Comparison of ENCODE assay signal across 13 mouse cellular contexts in genomic region chr9:57601353-57601706, GRCm38 (mm10). TPM values are rescaled to one million over a fixed set of nuclear protein-coding genes. Genes with fewer than 3 reads are reported as not detected.
DNase-seq lines count a peak whose midpoint lies in the region; ATAC-seq and TF ChIP-seq lines count a peak whose summit lies in the region.
"Had no signal": no experiment of that assay in that cellular context is flagged by ENCODE, and none has a peak within 500 bp of the region (broad histone marks: within the 10 kb centered on the region; RNA-seq: fewer than 3 reads in every experiment).

No protein-coding gene starts in this region.

- 21% methylated on average over 2 of the region's 2 CpGs for WGBS in heart, embryonic 11.5 days (ENCODE audit: insufficient replicate concordance)

- H3K27ac ChIP-seq in heart, embryonic 11.5 days (ENCODE audit: low read depth, low read length), result no peak overlapping the region

- H3K27me3 ChIP-seq in heart, embryonic 11.5 days (ENCODE audit: control insufficient read depth, insufficient read depth, low read length), result peaks cover 21% of the 10 kb centered on the region
- H3K27me3 ChIP-seq: Patski had no signal

- H3K4me2 ChIP-seq in heart, embryonic 11.5 days, result no peak overlapping the region

- no peak for TF ChIP-seq POLR2A in brain, embryonic 14.5 days (IDR thresholded peaks at IDR 0.05; ENCODE audit: borderline replicate concordance, extremely low read depth, insufficient read depth, insufficient read length, poor library complexity, severe bottlenecking)

- H3K4me3 ChIP-seq in heart, embryonic 11.5 days (ENCODE audit: low read depth, low read length), result no peak overlapping the region

- DNase-seq in heart, postnatal 25 days (ENCODE audit: low spot score), result no peak
- DNase-seq in 3T3-L1 (ENCODE audit: low read depth, low spot score), result peak; percentile 86
- peak; percentile 74 for DNase-seq in brain, embryonic 14.5 days (ENCODE audit: low read depth)
- peak; percentile 58 for DNase-seq in left cerebral cortex, adult 11 months (ENCODE audit: low spot score)
- DNase-seq in thymus, postnatal 25 days, result no peak
- DNase-seq: cerebellum, adult 9-10 months had no signal

- H3K9me3 ChIP-seq in heart, embryonic 11.5 days (replicated peaks; ENCODE audit: control insufficient read depth, low read length), result no peaks in the 10 kb centered on the region

- intact Hi-C loops in heart, postnatal 25 days (cut with DNase I), result no loop called here

- TF ChIP-seq CTCF in brain, embryonic 14.5 days (IDR thresholded peaks at IDR 0.05; ENCODE audit: borderline replicate concordance, extremely low read depth, insufficient read depth, insufficient read length), result no peak

- ATAC-seq in heart, embryonic 11.5 days (replicated peaks; ENCODE audit: insufficient number of reproducible peaks, low FRiP score, low TSS enrichment), result no peak
- no peak for ATAC-seq in CD4-positive, CD25-positive, alpha-beta regulatory T cell, adult 4 months
- no peak for ATAC-seq in erythroid progenitor cell, adult 5-6 weeks (replicated peaks; ENCODE audit: low FRiP score, poor library complexity, severe bottlenecking)
- ATAC-seq: Patski had no signal

- 0 out of 2 replicates have a peak overlapping the region, but pooled peaks have one; percentile 1 for H3K9ac ChIP-seq in heart, embryonic 11.5 days (ENCODE audit: low read depth, low read length)

- peaks cover 44% of the 10 kb centered on the region for H3K4me1 ChIP-seq in heart, embryonic 11.5 days (ENCODE audit: control insufficient read depth, insufficient read depth, low read length)

- H3K36me3 ChIP-seq in heart, embryonic 11.5 days (ENCODE audit: control insufficient read depth, insufficient read depth, low read length), result no peaks in the 10 kb centered on the region

RNA-seq across cellular contexts. Expression of gene Cplx3, which starts 4.8 kb away (rescaled TPM):
- not detected in 2 replicates for polyA plus RNA-seq in heart, embryonic 11.5 days (2014; fragmentation: Nextera tagmentation; extraction: Ambion mirVana)
- not detected for total RNA-seq in heart, postnatal 25 days (2021)
- polyA plus RNA-seq in brain, embryonic 14.5 days (2012; rRNA removed), result 0.29 and 0.49 TPM in 2 replicates
- polyA plus RNA-seq in CD4-positive, CD25-positive, alpha-beta regulatory T cell, adult 4 months (2017; shearing (Covaris generic)), result not detected
- total RNA-seq in erythroid progenitor cell, adult 5-6 weeks (2015; ENCODE audit: low replicate concordance), result not detected in 2 replicates
- total RNA-seq in erythroid progenitor cell, adult 5-6 weeks (2017; ENCODE audit: low replicate concordance), result not detected in 2 replicates
- total RNA-seq: heart, adult 8-10 months; megakaryocyte, adult 5-6 weeks had no signal
- polyA plus RNA-seq: limb, embryonic 11.5 days had no signal

RNA-seq across cellular contexts. Expression of gene Ulk3, which starts 12.1 kb away (rescaled TPM):
- polyA plus RNA-seq in heart, embryonic 11.5 days (2014; fragmentation: Nextera tagmentation; extraction: Ambion mirVana), result 10.0 and 12.4 TPM in 2 replicates
- 1 to 10 TPM; 6.8 to 8.9 TPM for total RNA-seq in heart, postnatal 25 days (2021)
- polyA plus RNA-seq in brain, embryonic 14.5 days (2012; rRNA removed), result 38.8 and 42.1 TPM in 2 replicates
- 10 to 100 TPM; 27.0 to 48.2 TPM for polyA plus RNA-seq in CD4-positive, CD25-positive, alpha-beta regulatory T cell, adult 4 months (2017; shearing (Covaris generic))
- total RNA-seq in erythroid progenitor cell, adult 5-6 weeks (2015; ENCODE audit: low replicate concordance), result 1.1 and 3.4 TPM in 2 replicates
- total RNA-seq in erythroid progenitor cell, adult 5-6 weeks (2017; ENCODE audit: low replicate concordance), result 0.98 and 5.9 TPM in 2 replicates

RNA-seq across cellular contexts. Expression of gene Lman1l, which starts 19.2 kb away (rescaled TPM):
- not detected in 2 replicates for polyA plus RNA-seq in heart, embryonic 11.5 days (2014; fragmentation: Nextera tagmentation; extraction: Ambion mirVana)
- not detected for total RNA-seq in heart, postnatal 25 days (2021)
- polyA plus RNA-seq in brain, embryonic 14.5 days (2012; rRNA removed), result 0.04 and 0.12 TPM in 2 replicates
- polyA plus RNA-seq in CD4-positive, CD25-positive, alpha-beta regulatory T cell, adult 4 months (2017; shearing (Covaris generic)), result 1 to 10 TPM in 1 of 2 experiments, under 1 TPM in 1; 0.79 to 1.4 TPM
- not detected in 2 replicates for total RNA-seq in erythroid progenitor cell, adult 5-6 weeks (2015; ENCODE audit: low replicate concordance)
- total RNA-seq in erythroid progenitor cell, adult 5-6 weeks (2017; ENCODE audit: low replicate concordance), result not detected in 2 replicates
- total RNA-seq: megakaryocyte, adult 5-6 weeks had no signal
- polyA plus RNA-seq: limb, embryonic 11.5 days had no signal

RNA-seq across cellular contexts. Expression of gene Scamp2, which starts 40.6 kb away (rescaled TPM):
- 53.3 and 54.9 TPM in 2 replicates for polyA plus RNA-seq in heart, embryonic 11.5 days (2014; fragmentation: Nextera tagmentation; extraction: Ambion mirVana)
- 10 to 100 TPM; 24.6 to 24.8 TPM for total RNA-seq in heart, postnatal 25 days (2021)
- 65.2 and 89.4 TPM in 2 replicates for polyA plus RNA-seq in brain, embryonic 14.5 days (2012; rRNA removed)
- polyA plus RNA-seq in CD4-positive, CD25-positive, alpha-beta regulatory T cell, adult 4 months (2017; shearing (Covaris generic)), result 100 to 1,000 TPM in 1 of 2 experiments, 10 to 100 TPM in 1; 92.6 to 119 TPM
- 23.8 and 28.1 TPM in 2 replicates for total RNA-seq in erythroid progenitor cell, adult 5-6 weeks (2015; ENCODE audit: low replicate concordance)
- total RNA-seq in erythroid progenitor cell, adult 5-6 weeks (2017; ENCODE audit: low replicate concordance), result 10.0 and 12.1 TPM in 2 replicates

RNA-seq across cellular contexts. Expression of gene Mpi, which starts 48.8 kb away (rescaled TPM):
- 67.5 and 76.1 TPM in 2 replicates for polyA plus RNA-seq in heart, embryonic 11.5 days (2014; fragmentation: Nextera tagmentation; extraction: Ambion mirVana)
- total RNA-seq in heart, postnatal 25 days (2021), result 100 to 1,000 TPM; 160 to 162 TPM
- polyA plus RNA-seq in brain, embryonic 14.5 days (2012; rRNA removed), result 71.2 and 73.3 TPM in 2 replicates
- polyA plus RNA-seq in CD4-positive, CD25-positive, alpha-beta regulatory T cell, adult 4 months (2017; shearing (Covaris generic)), result 10 to 100 TPM; 15.7 to 17.9 TPM
- total RNA-seq in erythroid progenitor cell, adult 5-6 weeks (2015; ENCODE audit: low replicate concordance), result 1.7 and 4.0 TPM in 2 replicates
- total RNA-seq in erythroid progenitor cell, adult 5-6 weeks (2017; ENCODE audit: low replicate concordance), result 0.26 and 1.4 TPM in 2 replicates

Comparison
In these comparisons a context has a peak if more than half of its experiments do, and no peak if none do; other contexts are left out.
1. DNase-seq: peak in 3T3-L1 (single experiment), brain, embryonic 14.5 days (single experiment) and left cerebral cortex, adult 11 months (single experiment); none in heart, postnatal 25 days (single experiment) and thymus, postnatal 25 days (single experiment).